Mouse (Mus musculus) frontal cortex, postnatal 36 days (tissue): ENCODE measurements around the gene Gm42878.
"Not testable (repeated sequence)": the region's sequence is repeated elsewhere in the genome, so short reads cannot be mapped to it uniquely, and the experiment has no call there.

Experiments used
- DNase-seq, 2 experiments: peaks; one replicate each; pipeline ENCODE4 v3.0.0; 2022; ENCODE audit warnings: low spot score in 2 of 2

The Gm42878 gene

DNA sequence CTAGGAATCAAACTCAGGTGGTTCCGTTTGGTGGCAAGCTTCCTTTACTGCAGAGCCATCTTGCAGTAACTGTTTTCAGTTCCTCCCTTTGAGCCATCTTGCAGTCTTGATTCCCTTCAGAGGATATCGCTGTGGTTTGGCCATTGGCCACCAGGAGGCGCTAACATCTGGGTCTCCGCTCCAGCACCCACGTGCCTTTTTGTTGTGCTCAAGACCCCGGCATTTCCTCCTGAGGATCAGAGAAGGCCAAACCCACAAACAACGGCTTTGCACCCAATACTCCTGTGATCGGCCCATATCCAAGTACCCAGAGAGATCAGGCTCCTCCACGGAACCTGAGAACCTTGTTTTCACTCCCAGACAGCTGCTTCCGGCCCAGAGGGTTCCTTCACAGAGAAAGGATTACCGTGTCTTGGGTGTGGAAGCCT is 19.2 kb upstream of the Gm42878 start:
- DNase-seq = peak; percentile 72 to 88

DNA sequence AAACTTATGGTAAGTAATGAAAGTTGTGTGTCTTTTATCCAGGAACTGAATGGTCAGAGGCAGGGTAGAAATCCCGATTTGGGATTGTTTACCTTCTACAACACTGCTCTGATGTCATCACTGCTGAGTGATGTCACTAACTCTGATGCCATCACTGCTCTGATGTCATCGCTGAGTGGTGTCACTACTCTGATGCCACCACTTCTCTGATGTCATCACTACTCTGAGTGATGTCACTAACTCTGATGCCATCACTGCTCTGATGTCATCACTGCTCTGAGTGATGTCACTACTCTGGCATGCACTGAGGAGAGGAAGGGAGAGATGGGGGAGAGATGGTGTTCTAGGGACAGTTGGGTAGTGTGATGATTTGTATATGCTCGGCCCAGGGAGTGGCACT is 17.2 kb upstream of the Gm42878 start:
- DNase-seq = no peak

DNA sequence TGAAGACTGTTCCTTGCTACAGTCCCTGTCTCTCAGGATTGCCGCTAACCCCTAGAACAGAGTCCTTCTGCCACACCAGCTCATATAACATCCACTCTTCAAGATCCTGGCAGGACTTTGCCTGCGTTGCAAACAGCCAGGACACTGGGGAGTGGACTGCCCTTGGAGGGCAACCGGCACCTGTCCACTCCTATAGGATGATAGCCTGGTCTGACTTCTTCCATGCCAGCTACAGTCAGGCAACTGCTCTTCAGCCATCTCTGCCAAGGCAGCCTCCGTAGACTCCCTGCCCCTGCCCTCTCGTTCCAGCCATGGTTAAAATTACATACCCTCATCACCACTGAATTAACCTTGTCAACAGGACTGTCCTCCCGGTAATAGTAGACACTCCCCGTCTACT is 3.9 kb upstream of the Gm42878 start:
- DNase-seq = no peak

DNA sequence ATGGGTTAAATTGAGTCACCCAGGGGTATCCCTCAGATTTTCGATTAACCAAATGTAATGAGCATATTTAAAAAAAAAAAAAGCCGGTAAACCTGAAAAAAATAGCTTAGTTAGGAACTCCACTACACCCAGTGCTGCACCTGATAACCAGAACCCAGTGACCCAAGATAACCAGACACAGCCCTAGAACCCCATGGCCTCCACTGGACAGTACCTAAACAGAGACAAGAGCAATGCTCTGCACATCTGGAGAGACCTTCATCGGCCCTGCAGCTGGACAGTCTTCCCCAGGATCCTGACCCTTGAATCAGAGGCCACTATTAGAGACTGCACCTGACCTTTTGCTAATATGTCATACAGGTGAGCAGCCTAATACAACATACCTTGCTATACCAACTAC is 1.8 kb upstream of the Gm42878 start:
- no peak for DNase-seq

DNA sequence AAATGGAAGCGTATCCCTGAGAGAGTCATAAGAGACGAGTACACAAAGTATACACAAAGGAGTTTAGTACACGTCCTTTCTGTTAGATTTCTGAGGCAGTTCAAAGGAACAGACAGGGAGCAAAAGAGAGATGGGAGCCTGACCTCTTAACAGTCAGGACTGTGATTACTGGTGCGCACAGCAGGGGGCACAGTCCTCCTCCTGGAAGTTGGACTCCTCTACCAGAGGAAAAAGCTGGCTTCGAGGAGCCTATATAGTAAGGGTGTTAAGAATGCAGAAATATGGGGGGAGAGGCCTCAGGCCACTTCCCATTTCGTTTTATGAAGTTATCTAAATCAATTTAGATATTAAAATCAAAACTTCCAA is 1.2 kb upstream of the Gm42878 start:
- peak; percentile 33 to 45 for DNase-seq

DNA sequence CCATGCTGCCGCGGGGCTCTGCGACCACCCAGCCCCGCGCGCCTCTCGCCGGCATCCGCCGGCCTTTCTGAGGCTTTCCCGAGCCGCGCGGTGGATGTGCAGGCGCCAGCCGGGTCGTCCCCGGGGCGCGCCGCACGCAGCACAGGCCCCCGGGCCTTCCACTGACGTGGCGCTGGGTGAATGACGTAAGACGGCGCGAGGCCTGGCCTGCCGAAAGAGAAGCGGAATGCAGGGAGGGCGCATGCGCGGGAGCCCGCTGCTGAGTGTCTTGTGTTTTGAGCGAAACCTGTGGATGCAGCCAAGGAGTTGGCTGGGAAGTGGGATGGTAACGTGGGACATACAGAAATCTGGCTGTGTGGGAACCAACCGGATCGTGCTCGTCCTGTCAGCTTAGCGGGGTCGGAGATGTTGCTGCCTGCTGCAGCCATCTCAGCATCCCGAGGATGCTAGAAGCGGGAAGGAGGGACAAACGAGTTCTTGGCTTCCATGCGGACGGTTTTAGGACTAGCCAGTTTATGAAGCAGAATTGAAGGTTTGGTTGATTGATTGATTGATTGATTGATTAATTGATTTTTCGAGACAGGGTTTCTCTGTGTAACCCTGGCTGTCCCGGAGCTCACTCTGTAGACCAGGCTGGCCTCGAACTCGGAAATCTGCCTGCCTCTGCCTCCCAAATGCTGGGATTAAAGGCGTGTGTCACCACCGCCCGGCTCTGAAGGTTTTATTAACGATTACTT is 679 bp upstream of the Gm42878 start, which contains the start of gene Mapkapk5:
Gene Mapkapk5 (minus strand): TSS at position 113 of the 737 bp plus-strand sequence.
- peak; percentile 97 to 99 for DNase-seq

DNA sequence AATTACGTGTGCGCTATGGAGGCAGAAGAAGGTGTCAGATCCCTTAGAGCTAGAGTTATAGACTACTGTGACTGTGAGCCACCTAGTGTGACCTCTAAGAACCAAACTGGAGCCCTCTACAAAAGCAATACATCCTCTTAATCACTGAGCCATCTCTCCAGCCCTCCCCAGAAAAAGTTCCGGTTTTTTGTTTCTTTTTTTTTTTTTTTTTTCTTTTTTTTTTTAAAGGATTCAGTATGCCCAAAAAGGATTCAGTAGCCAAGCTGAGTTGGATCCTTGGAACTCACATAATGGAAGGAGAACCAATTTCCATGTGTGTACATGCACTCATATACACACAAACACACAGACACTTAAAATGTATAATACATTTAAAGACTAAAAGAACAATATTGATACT is 1.9 kb downstream of the Gm42878 start:
- no peak for DNase-seq

DNA sequence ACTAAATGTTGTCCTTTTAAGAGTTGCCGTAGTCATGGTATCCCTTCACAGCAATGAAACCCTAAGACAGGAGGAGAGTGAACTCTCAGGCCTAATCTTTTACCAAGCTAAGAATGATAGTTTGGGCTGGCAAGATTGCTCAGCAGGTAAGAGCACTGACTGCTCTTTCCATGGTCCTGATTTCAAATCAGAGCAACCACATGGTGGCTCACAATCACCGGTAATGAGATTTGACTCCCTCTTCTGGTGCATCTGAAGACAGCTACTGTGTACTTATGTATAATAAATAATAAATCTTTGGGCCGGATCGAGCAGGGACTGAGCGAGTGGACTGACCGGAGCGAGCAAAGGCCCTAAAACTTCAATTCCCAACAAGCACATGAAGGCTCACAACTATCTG is 4.0 kb downstream of the Gm42878 start:
- no peak for DNase-seq

DNA sequence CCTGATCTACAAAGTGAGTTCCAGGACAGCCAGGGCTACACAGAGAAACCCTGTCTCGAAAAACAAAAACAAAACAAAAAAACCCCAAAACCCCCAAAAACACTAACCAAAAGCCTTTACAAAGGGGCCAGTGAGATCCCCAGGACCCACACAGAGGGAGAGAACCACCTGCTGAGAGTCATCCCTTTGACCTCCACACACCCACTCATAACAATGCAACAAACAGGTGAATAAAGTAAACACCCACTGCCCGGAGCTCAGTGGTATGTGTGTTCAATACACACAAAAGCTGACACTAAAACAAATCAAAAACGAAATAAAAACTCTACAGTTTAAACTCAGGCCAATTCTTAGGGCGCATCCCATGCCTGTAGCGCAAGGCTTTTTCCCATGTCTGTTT is 5.2 kb downstream of the Gm42878 start:
- no peak for DNase-seq

DNA sequence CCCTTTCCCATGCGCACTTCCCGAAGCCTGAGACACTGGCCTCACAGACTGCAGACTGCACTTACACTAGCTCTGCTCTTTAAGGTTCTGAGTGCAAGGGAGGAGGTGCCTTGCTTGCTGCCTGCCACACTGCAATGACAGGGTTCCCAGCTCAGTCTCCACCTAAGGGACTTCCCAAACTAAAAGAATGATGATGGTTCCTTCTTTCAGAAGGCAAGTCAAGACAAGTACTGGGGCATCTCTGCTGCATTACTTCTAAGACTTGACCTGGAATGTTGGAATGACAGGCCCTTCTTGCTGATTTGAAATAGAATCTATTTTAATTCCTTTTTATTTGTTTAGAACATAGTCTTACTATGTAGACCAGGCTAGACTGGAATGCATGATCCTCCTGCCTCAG is 7.7 kb downstream of the Gm42878 start:
- DNase-seq = no peak

DNA sequence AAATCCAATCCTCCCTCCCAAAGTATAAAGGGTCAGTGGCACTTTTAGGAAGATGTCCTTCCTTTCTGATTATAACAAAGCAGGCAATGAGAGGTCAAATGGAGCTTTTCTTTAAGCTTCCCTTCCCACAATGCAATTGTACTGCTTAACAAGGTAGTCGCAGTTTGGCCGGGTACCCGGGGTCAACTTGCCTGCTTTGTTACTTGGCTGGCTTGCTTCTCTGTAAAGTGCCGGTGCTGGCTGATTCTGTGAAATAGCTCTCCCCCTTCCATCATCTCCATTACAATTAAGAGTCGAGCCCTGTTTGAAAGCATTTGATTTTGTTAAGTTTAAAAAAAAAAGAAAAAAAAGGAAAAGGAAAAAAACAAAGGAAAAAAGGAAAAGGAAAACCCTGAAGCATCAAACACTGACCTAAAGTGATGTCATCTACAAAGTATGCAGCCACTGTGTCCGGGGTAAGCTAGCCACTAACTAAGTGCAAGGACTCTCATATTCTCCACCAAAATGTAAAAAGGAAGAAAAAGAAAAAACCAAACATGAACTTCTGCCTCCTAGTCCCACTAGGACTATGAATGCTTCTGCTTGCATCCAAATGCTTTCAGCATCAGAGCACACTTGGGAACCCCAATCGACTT is 8.2 kb downstream of the Gm42878 start:
- no peak for DNase-seq

DNA sequence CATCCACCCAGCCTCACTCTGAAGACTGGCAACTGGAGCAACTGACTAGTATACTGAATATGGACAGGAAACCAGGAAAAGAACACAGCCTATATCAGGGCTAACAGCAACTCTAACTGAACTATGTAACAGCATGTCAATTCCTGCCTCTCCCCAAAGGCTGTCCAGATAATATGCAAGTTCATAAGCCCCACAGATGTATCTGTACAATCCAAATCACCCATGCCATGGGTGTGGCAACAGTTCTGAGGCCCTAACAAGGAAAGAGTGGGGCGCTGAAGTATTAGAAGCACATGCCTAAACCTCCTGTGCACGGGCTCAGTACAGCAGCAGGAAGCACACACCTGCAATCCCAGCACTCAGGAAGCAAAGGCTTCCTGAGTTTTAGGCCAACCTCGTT is 10.2 kb downstream of the Gm42878 start:
- no peak for DNase-seq

DNA sequence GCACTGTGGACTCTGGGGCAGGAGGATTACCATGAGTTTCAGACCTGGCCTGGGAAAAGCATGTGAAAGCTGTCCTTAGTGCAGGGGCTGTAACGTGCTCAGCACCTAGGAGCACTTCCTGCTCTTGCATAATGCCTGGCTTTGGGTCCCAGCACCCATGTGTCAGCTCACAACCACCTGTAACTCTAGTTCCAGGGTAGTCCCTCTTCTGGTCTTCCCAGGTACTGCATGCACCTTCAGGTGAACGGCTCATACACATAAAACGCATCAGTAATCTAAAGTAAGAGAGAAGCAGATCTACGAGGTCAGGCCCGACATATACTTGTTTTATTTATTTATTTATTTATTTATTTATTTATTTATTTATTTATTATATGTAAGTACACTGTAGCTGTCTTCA is 10.8 kb downstream of the Gm42878 start:
- no peak for DNase-seq

DNA sequence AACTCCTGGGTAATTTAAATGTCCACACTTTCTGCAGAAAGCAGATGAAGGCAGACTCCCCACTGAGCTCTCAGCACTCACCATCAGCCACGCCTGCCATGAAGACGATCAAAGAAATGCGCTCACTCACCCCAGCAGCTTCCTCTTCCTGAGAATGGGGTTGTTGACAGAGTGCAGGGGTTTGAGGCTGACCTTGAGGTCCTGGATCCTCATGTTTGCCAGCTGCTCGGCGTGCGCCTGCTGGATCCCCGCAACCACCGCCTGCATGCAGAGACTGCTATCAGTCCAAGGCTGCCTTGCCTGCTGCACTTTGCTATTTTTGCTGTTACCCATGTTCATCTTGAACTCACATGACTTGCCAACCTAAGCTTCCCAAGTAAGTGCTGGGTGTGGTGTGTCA is 18.3 kb downstream of the Gm42878 start:
- DNase-seq = no peak

DNA sequence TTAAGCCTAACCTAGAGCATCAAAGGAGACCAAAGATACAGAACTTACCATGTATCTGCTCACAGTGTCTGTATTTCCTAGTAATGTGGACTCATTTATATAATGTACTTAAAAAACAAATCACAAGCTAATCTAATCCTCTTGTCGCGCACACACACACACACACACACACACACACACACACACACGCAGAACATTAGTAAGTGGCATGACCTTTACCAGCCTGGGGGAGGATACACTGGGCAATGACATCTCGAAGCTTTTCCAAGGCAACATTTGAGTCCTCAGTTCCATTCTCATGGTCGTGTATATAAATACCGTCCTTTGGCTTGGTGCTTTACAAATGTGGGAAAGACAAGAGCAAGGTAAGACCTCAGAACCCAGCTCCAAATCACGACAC is 18.8 kb downstream of the Gm42878 start:
- no peak for DNase-seq

DNA sequence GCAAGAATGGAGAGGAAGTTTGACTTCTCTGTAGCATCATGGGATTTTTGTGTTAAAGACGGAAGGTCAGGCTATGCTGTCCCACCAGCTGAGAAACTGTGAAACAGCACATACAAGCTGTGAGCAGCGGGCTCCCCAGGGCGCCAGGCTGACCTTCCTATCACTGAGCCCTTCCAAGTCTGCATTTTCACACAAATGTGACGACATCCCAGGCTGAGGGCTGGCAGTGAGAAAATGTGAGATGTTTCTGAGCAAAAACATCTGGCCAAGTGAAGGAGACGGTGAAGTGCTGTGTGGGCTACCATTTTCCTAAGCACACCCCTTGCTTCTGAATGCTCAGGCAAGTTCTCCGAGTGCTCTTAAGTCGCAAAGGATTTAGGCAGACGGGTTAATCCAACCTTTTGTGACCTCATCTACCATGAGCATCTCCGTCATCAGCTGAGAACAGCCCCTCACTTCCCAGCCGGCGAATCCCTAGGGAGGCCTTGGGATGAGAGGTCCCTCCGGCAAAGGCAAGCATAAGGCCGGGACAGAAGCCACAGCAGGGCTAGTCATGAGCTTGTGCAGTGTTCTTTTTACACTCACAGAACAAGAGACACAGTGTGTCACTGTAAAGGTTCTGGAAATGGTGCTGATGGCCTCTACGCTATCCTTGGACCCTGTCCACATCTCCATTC is 19.4 kb downstream of the Gm42878 start:
- DNase-seq = no peak

DNA sequence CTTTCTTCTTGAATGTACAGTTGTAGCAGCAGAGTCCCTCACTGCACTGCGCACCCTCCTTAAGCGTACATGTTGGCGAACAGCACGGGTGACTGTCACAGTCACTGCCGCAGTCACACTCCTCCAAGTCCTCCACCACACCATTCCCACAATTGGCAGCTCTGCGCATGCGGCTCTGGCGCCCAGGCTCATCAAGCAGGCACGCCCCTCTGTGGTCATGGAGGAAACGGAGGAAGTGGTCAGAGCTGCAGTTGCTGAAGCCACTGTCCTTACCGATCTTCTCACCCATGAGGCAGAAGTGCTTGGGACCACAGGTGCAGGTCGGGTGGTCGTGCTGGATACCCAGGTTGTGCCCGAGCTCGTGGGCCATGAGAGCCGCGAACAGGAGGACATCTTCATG is 25.5 kb downstream of the Gm42878 start:
- not testable (repeated sequence) for DNase-seq

DNA sequence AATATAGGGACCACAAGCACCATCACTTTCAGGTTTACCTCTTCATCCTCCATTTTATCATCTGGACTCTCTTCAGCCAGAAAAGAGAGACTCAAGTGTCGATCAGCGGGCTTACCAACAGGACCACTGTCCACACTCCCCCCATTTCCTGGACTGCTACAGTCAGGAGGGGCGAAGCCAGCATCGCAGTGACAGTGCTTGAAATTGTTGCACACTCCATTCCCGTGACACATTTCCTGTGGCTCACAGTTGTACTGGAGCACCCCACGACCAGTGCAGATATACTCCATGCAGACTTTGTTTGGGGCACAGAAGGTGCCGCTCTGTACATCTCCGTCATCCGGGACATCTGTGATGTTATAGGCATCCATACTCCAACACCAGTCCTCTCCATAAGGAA is 26.3 kb downstream of the Gm42878 start:
- no peak for DNase-seq

DNA sequence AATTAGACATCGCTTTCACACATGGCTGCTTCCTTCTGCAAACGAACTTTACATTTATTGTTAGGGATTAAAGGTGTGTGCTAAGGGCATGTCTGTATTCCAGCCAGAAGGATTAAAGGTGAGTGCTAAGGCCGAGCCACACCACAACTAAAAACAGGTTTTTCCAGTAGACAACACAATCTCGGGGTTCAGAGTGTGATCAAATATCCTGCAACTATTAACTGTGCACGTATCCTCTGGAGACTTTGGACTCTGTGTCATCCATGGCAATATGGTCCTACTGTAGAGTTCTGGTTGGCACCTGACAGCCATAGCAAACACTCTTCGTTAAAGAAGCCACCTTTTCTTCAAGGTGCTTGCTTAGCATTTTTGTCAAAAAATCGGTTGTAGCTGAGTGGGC is 35.3 kb downstream of the Gm42878 start:
- DNase-seq = no peak

DNA sequence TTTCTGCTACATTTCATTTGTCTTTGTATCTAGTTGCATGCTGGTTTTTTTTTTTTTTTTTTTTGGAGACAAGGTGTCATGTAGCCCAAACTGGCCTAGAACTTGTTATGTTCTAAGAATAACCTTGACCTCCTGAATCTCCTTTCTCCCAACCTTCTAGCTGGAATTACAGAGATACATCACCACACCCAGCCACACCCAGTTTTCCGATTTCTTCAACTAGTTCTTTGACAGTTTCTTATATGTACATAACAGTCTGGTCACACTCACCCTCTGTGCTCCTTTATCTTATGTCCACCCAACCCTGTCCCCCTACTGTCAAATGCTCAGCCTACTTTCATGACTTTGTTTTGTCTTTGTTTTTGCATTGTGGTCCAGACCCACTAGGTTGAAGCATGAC is 38.4 kb downstream of the Gm42878 start:
- DNase-seq = no peak

DNA sequence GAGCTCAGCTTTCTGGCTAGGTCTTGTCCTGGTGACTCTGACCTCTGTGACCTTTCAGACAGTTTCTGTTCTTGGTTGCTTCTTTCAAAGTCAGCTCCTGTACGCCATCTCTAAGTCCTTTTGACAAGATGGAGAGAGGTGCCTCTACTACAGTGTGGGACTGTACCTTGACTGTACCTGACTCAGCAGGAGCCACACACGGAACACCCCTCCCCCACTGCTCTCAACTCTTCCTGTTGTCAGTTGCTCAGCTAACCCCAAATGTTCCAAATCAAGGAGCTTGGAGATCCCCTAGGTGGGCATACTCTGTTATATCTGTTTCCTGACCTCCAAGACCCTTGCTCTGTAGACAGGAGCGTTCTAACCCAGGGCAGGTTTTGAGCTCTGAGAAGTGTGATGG is 42.1 kb downstream of the Gm42878 start, which contains the start of gene Adam1b:
Gene Adam1b (minus strand): TSS at position 205 of the 400 bp plus-strand sequence.
- no peak for DNase-seq

DNA sequence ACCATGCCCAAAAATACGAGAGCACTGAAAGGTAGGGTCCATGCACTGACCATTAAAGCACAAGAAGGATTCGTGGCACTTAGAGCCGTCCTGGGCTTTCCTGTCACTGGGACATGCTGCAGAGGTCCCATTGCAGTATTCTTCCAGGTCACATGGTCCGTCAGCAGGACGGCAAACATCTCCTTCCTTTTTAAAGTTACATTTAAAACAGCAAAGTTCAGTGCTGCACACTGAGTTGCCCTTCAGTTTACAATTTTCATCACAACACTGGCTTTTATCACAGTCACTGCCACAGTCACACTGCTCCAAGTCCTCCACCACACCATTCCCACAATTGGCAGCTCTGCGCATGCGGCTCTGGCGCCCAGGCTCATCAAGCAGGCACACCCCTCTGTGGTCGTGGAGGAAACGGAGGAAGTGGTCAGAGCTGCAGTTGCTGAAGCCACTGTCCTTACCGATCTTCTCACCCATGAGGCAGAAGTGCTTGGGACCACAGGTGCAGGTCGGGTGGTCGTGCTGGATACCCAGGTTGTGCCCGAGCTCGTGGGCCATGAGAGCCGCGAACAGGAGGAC is 43.8 kb downstream of the Gm42878 start:
- not testable (repeated sequence) for DNase-seq

DNA sequence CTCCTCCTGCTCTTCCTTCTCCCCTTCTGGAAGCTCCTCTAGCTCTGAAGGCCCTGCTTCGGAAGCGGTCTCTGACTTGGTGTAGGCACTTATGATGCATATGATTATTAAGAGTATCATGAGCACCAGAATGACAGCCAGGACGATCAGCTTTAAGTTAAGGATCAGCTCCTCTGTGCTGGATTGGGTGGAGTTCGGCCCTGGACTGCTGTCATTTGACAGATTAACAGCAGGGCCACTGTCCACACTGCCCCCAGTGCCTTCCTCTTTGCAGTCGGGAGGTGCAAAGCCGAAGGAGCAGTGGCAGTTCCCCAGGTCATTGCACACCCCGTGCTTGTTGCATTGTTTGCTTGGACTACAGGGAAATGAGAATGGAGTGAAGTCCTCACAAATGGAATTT is 44.6 kb downstream of the Gm42878 start:
- DNase-seq = no peak
